Mouse (Mus musculus) C2C12 (cell line): ENCODE results near the gene Arhgef19.

ENCODE experiments used
- CEBPB ChIP-seq: IDR thresholded peaks from one replicate; pipeline ENCODE4 v1.6.1; 2011; ENCODE audit warnings: low read depth, mild to moderate bottlenecking, control low read depth, moderate library complexity
- CTCF ChIP-seq: IDR thresholded peaks from one replicate; pipeline ENCODE4 v1.5.1; 2011; ENCODE audit not compliant: control insufficient read depth, insufficient read depth, insufficient read length
- FOSL1 ChIP-seq: IDR thresholded peaks from one replicate; pipeline ENCODE4 v1.8.0; 2011; ENCODE audit warnings: mild to moderate bottlenecking, low read length; ENCODE audit not compliant: poor library complexity, insufficient read depth, severe bottlenecking
- MAX ChIP-seq: IDR thresholded peaks from one replicate; pipeline ENCODE4 v1.6.1; 2011; ENCODE audit warnings: mild to moderate bottlenecking, control low read depth
- MYOD1 ChIP-seq: IDR thresholded peaks from one replicate; pipeline ENCODE4 v1.6.1; 2011; ENCODE audit warnings: low read depth; ENCODE audit not compliant: control insufficient read depth, insufficient read length

GRCm38 (mm10) chr4:141272878-141273277, 33.6 kb downstream of the Arhgef19 start:
- TF ChIP-seq CTCF, result no peak
- peak; percentile 83 for TF ChIP-seq CEBPB
- no peak for TF ChIP-seq FOSL1
- TF ChIP-seq MAX, result no peak
- no peak for TF ChIP-seq MYOD1
